Mouse (Mus musculus): ENCODE data around the gene Wdfy4. TPM values are rescaled to one million over a fixed set of nuclear protein-coding genes. Genes with fewer than 3 reads are reported as not detected.
A peak's percentile ranks its signal among the peaks of the same experiment; 100 is the strongest.

Wdfy4 gene
- total RNA-seq, 2 experiments from 2014 or later: 1.2 to 2.7 TPM

DNA sequence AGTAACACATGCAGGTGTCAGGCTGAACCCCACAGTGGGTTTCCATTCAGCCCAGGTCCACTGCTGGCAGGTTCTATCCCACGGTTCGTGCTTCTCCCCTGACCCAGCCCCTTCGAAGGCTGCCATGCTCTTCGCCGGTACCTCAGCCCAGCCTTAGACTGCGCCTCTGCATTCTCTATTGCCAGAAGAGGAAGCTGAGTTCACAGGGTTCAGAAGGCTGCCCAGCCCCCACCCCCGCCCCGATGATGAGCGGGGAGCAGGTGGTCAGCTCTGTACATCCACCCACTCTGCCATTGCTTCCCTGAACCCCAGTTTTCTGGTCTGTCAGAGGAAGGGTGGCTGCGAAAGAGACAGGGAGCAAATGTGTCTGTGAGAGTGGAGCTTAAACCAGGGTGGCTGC lies 185.8 kb downstream of the Wdfy4 start:
- intact Hi-C loops (cut with DNase I): no loop called here
- DNase-seq: no peak

DNA sequence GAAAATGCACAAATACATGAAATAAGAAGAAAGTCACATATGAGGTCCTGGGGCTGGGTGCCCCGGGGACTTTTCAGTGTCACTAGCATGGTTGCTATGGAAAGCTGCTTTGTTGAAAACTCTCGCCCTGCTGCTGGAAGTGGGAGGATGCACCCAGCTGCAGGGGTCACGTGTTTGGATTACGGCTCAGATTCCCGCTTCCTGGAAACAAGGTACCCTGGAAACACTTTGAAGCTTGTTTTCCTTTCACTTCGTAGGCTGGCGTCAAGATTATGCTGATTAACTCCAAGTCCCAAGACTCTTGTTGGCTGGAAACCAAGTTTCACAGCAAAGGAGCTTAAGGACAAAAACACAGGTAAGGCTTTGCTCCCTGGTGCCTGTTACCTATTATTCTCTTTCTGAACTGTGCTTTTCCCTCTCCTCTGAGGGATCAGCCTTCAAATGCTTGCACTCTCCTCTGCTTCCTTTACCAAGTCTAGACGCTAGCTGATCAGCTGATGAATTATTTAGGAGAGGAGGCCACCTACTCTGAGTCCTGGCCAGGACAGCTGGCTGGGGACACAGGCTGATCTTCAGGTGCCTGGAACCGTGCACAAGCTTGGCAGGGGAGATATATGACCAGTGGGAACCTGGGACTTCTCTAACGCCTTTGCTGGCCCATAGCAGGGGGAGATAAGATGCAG lies 190.2 kb downstream of the Wdfy4 start:
- intact Hi-C loops (cut with DNase I): no loop called here
- DNase-seq: peak; percentile 8

DNA sequence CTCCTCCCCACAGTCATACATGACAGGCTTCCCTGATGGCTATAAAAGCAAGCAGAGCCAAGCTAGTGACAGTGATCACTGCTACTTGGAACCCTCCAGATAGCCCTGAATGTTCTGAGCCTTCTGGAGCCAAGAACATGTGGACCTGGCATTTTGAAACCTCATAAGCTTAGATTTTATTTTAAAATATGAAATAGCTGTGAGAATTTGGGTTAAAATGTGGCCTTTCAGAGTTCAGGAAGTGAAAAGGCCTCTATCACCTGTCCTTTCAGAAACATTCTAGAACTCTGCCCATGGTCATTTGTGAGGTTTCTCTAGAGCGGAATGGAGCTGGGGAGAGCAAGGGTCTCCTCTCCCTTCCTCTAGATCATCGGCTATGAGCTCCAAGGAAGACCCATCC lies 194.2 kb downstream of the Wdfy4 start, which contains the start of gene Lrrc18:
Lrrc18 (plus strand) TSS at position 301 of the 400 bp plus-strand sequence.
- intact Hi-C loops (cut with DNase I): no loop called here
- DNase-seq: no peak

GRCm38 (mm10) chr14:32986659-32987058 lies 198.6 kb downstream of the Wdfy4 start:
- no peak for DNase-seq
- intact Hi-C loops (cut with DNase I): no loop called here

GRCm38 (mm10) chr14:32984176-32984738 lies 201.1 kb downstream of the Wdfy4 start:
- DNase-seq: no peak
- intact Hi-C loops (cut with DNase I): no loop called here

DNA sequence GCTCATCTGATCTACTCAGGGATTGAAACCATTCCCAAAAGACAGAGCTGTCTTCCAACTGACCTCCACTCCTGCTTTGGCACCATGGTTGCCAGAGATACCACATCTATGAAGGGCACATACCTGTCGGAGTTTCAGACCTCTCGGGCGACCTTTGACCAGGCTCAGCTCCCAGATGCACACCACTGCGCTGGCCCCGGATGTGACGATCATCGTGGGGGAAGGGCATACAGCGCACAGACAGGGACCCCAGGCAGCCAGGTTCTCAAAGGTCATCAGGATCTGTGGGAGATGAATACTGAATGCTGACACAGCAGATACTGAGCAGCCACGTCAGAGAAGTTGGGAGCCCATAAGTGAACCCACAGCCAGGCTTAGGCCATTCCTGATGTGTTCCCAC lies 214.6 kb downstream of the Wdfy4 start:
- intact Hi-C loops (cut with DNase I): no loop called here
- DNase-seq: no peak

- DNase-seq: no peak
- intact Hi-C loops (cut with DNase I): loop anchor here (10.0 kb wide), 1 partner anchor 360 kb away; no protein-coding TSS in a partner anchor
Measured at GRCm38 (mm10) chr14:32964742-32965141, 220.6 kb downstream of the Wdfy4 start.

DNA sequence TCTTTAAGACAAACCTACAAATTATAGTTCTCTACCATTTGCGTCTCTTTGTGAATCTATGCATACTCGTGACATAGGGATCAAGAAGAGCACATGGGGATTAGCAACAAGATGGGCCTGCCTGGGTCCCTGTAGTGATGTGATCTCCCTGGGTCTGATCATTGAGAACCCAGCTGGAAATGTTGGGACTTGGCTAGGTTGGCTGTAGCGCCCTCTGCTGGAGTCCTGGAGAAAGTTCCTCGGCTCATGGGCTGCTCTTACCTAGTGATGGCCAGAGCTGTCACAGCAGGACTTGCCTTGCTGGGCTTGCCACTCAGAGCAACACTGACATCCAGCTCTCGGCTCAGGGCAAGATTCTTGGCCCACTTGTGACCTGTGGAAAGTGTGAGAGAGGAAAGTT lies 224.8 kb downstream of the Wdfy4 start:
- DNase-seq: peak; percentile 68
- intact Hi-C loops (cut with DNase I): loop anchor here (10.0 kb wide), 1 partner anchor 356 kb away; no protein-coding TSS in a partner anchor

GRCm38 (mm10) chr14:32958671-32959070 lies 226.6 kb downstream of the Wdfy4 start:
- DNase-seq: no peak
- intact Hi-C loops (cut with DNase I): no loop called here

DNA sequence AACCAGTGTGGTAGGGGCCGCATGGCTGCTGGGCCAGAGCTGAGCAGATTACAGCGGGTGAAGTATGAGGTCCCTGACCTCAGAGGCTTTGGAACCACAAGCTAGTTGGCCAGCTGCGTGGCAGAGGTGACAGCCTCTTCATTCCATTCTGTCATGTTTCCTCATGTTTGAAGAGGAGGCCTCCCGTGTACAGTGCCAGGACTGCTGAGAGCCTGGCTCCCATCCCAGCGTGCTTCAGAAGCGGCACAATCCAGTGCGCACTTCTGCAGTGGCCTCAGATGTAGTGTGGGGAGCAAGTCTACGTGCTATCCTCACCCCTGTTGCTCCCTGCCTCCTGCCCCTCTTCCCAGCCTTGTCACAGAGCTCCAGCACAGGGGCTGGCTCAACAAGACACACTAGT lies 228.8 kb downstream of the Wdfy4 start:
- peak; percentile 62 for DNase-seq
- intact Hi-C loops (cut with DNase I): no loop called here

DNA sequence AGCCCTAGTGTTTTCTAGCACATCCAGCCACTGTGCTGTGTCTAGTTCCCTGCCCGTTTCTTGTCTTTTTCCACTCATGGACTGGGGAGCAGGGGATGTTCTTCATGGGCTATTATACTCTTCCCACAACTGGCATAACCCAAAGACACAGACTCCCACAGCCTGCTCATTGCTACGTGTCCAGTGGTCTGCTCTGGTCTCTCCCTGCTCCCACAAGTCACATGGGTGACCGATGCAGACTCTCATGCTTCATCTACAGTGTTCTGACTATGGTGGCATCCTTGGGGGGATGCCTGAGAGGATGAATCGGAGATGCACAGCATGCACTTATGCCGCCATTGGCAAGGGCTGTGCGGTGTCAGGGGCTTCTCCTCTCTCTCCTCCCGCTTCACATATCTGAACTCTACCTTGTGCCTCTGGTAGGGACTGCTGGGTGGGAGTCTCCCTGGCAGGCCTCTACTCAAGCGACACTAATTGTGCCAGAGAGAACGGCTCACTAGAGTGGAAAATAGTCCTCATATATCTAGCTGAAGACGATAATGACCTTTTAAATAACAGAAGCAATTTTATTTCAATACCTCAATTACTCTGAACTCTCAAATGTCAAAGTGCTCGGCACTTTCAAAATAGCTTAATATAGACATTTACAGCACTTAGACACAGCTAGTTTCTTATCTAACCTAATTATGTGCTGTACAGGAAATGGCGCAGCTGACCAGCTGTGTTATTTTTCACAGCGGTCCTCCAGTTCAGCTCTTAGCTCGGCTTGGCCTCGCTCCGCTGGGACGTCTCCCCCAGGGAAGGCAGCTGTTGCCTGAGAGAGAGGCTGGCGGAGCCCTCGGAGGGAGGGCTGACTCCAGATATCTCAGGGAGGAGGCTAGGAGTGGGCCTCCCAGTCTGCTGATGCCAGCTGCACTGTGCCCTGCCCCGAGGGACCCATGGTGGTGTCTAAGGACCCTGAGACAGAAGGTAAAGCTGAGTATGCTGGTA lies 234.7 kb downstream of the Wdfy4 start:
- peak; percentile 31 for DNase-seq
- intact Hi-C loops (cut with DNase I): no loop called here

- DNase-seq: no peak
- intact Hi-C loops (cut with DNase I): no loop called here
Measured at GRCm38 (mm10) chr14:32947512-32947911, 237.8 kb downstream of the Wdfy4 start.

- intact Hi-C loops (cut with DNase I): no loop called here
- no peak for DNase-seq
Measured at GRCm38 (mm10) chr14:32939217-32939616, 246.1 kb downstream of the Wdfy4 start.

GRCm38 (mm10) chr14:32934064-32934463 lies 251.2 kb downstream of the Wdfy4 start:
- intact Hi-C loops (cut with DNase I): no loop called here
- DNase-seq: no peak

DNA sequence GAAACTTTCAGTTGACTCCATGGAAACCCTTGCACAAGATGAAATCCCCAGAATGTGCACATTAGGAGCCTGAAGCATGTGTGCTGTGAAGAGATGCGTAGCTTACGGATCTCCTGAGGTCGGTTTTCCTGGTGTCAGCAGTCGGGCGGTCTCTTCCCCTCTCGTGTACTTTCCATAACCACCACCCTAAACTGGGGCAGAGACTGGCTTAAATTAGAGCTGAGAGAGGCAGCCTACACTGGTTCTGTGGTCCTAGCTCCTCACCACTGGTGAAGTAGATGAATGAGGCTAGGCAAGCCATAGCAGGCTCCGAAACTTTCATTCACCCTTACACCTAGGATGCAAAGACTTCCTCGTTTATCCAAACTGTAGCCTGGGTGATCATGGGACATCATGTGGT lies 253.1 kb downstream of the Wdfy4 start:
- intact Hi-C loops (cut with DNase I): no loop called here

GRCm38 (mm10) chr14:32931709-32932108 lies 253.6 kb downstream of the Wdfy4 start:
- intact Hi-C loops (cut with DNase I): no loop called here

More for the DNA sequence above, 253.1 kb downstream of the Wdfy4 start:
- DNase-seq: no peak

DNA sequence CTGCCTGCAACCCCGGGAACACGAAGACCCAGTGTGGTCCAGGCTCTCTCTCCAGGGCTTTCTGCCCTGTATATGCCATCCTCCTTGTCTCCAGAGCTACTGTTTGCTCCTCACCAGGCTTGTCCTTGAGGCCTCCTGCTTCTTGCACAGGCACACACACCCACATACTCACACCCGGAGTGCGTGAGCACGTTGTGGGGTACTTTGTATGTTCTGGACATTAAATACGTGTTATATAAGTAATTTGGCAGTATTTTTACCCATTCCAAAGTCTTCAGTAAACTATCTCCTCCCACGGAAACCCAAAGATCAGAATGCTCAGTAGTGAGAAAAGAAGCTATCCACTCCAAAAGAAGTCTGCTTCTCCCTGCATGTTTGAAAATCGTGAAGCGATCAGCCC lies 261.4 kb downstream of the Wdfy4 start:
- no peak for DNase-seq
- intact Hi-C loops (cut with DNase I): no loop called here

More at GRCm38 (mm10) chr14:32931709-32932108, 253.6 kb downstream of the Wdfy4 start:
- no peak for DNase-seq

DNA sequence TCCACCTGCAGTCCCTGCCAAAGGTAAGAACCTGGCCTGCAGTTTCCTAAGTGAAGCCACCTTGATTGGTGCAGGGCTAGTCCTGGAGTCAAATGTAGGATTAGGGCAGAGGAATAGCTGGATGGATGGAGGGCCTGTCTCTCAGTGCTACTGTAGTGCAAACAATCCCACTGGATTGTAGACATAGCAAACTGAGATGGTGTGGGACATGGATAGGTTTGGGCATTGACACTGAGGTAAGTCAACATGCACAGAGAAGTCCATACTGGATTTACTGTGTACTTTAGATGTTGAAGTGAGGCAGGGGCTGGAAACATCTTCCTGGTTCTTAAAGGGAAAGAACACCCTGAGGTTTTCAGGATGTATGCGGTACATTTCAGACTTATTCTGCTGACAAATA lies 267.4 kb downstream of the Wdfy4 start:
- intact Hi-C loops (cut with DNase I): no loop called here
- no peak for DNase-seq

DNA sequence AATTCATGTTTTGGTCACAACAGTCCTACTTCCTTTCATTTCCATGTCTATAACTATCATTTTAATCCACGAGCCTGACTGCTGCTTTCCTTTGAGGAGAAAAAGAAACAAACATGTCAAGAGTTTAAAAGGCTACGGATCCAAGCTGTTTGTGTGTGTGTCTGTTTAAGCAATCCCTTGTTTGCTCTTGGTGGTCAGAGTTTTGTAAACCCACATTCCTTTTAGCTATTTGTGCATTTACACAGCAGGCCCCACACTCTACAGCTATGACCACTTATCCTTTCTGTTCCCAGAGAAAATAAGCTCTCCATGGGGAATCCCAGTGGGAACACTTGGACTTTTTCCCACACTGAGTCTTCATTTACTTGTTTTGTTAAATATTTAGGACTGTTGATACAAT lies 269.9 kb downstream of the Wdfy4 start:
- intact Hi-C loops (cut with DNase I): no loop called here
- no peak for DNase-seq

DNA sequence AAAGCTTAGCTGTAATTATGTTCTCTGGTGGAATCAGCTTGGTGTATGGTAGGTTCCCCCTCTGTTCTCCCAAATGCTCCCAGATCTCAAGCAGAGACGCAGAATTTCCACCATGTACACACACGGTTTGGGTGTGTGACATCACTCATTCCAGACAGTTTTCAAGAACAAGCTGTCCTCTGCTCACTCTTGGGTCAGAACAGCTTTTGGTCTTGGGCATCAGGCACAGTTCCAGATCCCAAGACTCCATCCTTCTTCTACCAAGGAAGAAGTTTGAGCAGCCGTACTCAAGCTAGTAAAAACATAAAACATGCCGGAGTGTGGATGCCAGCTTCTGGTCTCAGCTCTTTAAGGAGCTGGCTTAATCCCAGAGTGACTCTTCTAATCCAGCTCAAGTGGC lies 274.1 kb downstream of the Wdfy4 start:
- intact Hi-C loops (cut with DNase I): no loop called here
- no peak for DNase-seq
